42 mouse cellular contexts compared by ENCODE assay signal in the genomic region with DNA sequence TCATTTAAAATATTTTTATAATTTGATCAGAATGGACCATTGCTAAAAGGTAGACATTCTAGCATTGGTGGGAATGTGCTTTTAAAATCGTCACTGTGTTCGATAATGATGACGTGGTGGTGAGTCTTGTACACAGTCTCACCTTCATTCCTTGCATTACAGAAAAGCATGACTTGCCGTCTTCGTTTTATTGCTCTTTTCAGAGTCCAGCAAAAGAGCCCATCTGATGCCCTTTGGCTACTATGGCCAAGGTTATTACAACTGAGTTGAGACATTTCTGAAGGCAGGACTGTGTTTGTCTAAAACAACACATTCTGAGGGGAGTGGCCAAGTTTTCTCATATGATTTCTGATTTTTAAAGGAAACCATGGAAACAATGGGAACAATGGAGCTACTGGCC. TPM values are rescaled to one million over a fixed set of nuclear protein-coding genes. Genes with fewer than 3 reads are reported as not detected.
"Had no signal": no experiment of that assay in that cellular context is flagged by ENCODE, and none has a peak within 500 bp of the region (broad histone marks: within the 10 kb centered on the region; RNA-seq: fewer than 3 reads in every experiment).

No protein-coding gene starts in this region.

- H3K4me2 ChIP-seq: heart, embryonic 11.5 days; heart, embryonic 12.5 days; heart, embryonic 13.5 days; heart, embryonic 15.5 days; hindbrain, embryonic 12.5 days; hindbrain, embryonic 13.5 days; hindbrain, embryonic 14.5 days; hindbrain, embryonic 15.5 days; kidney, embryonic 15.5 days had no signal

- H3K4me3 ChIP-seq: heart, adult 2 months; heart, embryonic 10.5 days; heart, embryonic 12.5 days; heart, embryonic 13.5 days; heart, embryonic 15.5 days; hindbrain, embryonic 10.5 days; hindbrain, embryonic 12.5 days; hindbrain, embryonic 13.5 days; hindbrain, embryonic 15.5 days; kidney, embryonic 15.5 days; layer of hippocampus, adult 2 months had no signal

- H3K9me3 ChIP-seq: heart, embryonic 10.5 days; heart, embryonic 12.5 days; heart, embryonic 13.5 days; heart, embryonic 15.5 days; hindbrain, embryonic 10.5 days; hindbrain, embryonic 12.5 days; hindbrain, embryonic 13.5 days; hindbrain, embryonic 15.5 days; kidney, embryonic 15.5 days had no signal

- H3K27me3 ChIP-seq: heart, embryonic 13.5 days; heart, embryonic 15.5 days; hindbrain, embryonic 12.5 days; hindbrain, embryonic 13.5 days; hindbrain, embryonic 15.5 days; kidney, embryonic 15.5 days had no signal

- DNase-seq: heart, adult 18-20 months; heart, adult 2 months; heart, postnatal 10 days; heart, postnatal 14 days; heart, postnatal 36 days; heart, postnatal 4 days; kidney, adult 18-20 months; kidney, postnatal 10 days; kidney, postnatal 4 days; layer of hippocampus, adult 9-11 months; layer of hippocampus, postnatal 36 days had no signal

- H3K4me1 ChIP-seq: heart, embryonic 10.5 days; heart, embryonic 12.5 days; heart, embryonic 13.5 days; heart, embryonic 15.5 days; hindbrain, embryonic 12.5 days; hindbrain, embryonic 13.5 days; hindbrain, embryonic 15.5 days had no signal

- ATAC-seq: hindbrain, embryonic 16.5 days; hindbrain, postnatal 0 days; inflammation-experienced regulatory T-cells, adult 6 months had no signal

- H3K9ac ChIP-seq: heart, embryonic 12.5 days; heart, embryonic 13.5 days; heart, embryonic 15.5 days; hindbrain, embryonic 12.5 days; hindbrain, embryonic 13.5 days; hindbrain, embryonic 14.5 days; hindbrain, embryonic 15.5 days; kidney, embryonic 15.5 days had no signal

- H3K36me3 ChIP-seq: heart, embryonic 10.5 days; heart, embryonic 12.5 days; heart, embryonic 13.5 days; heart, embryonic 15.5 days; hindbrain, embryonic 10.5 days; hindbrain, embryonic 12.5 days; hindbrain, embryonic 13.5 days; hindbrain, embryonic 15.5 days; kidney, embryonic 15.5 days had no signal

- H3K27ac ChIP-seq: heart, adult 2 months; heart, embryonic 10.5 days; heart, embryonic 13.5 days; heart, embryonic 15.5 days; hindbrain, embryonic 10.5 days; hindbrain, embryonic 12.5 days; hindbrain, embryonic 13.5 days; hindbrain, embryonic 14.5 days; hindbrain, embryonic 15.5 days; hindbrain, postnatal 0 days; kidney, embryonic 15.5 days; kidney, postnatal 0 days; layer of hippocampus, adult 2 months had no signal

RNA-seq across cellular contexts. Expression of a gene that starts 8.1 kb away (rescaled TPM):
- total RNA-seq: heart, adult 18-20 months; heart, adult 2 months; heart, adult 8-10 months; hematopoietic stem cell, adult 5-6 weeks; layer of hippocampus, adult 18-20 months; layer of hippocampus, adult 2 months; layer of hippocampus, postnatal 25 days; layer of hippocampus, postnatal 36 days; left cerebral cortex, adult 18-20 months had no signal

RNA-seq across cellular contexts. Expression of a gene that starts 40.3 kb away (rescaled TPM):
- total RNA-seq: heart, adult 18-20 months; heart, adult 2 months; heart, adult 8-10 months; heart, postnatal 10 days; heart, postnatal 14 days; heart, postnatal 25 days; heart, postnatal 36 days; hematopoietic stem cell, adult 5-6 weeks; hindbrain, postnatal 0 days; layer of hippocampus, adult 18-20 months; layer of hippocampus, adult 2 months; layer of hippocampus, adult 8-10 months; layer of hippocampus, postnatal 10 days; layer of hippocampus, postnatal 14 days; layer of hippocampus, postnatal 25 days; layer of hippocampus, postnatal 36 days had no signal
- polyA plus RNA-seq: heart, adult 2 months; heart, embryonic 12.5 days; heart, embryonic 13.5 days; heart, embryonic 14.5 days; heart, embryonic 16.5 days; inflammation-experienced regulatory T-cells, adult 6 months; intestine, embryonic 14.5 days; intestine, embryonic 16.5 days; kidney, embryonic 14.5 days; large intestine, adult 2 months had no signal
